Mouse (Mus musculus) forebrain, embryonic 15.5 days (tissue): ENCODE measurements around the gene Fuca2. TPM values are rescaled to one million over a fixed set of nuclear protein-coding genes. Genes with fewer than 3 reads are reported as not detected.

Experiments
- ATAC-seq: fragments of 200-750 bp; cut with Nextera tagmentation; replicated peaks from 2 replicates; pipeline ENCODE4 v1.8.0; 2017; ENCODE audit warnings: mild to moderate bottlenecking, moderate TSS enrichment, moderate library complexity
- H3K27ac ChIP-seq: fragments of 300-500 bp; sonication (generic); replicated peaks from 2 replicates; pipeline ENCODE4 v1.5.1; 2015; ENCODE audit warnings: mild to moderate bottlenecking, inconsistent platforms
- H3K27me3 ChIP-seq: fragments of 300-500 bp; sonication (generic); 2 replicates; pipeline ENCODE4 v1.6.1; 2015; ENCODE audit warnings: inconsistent platforms
- H3K36me3 ChIP-seq: fragments of 300-500 bp; sonication (generic); 2 replicates; pipeline ENCODE4 v1.6.1; 2015; ENCODE audit warnings: mild to moderate bottlenecking, inconsistent platforms
- H3K4me1 ChIP-seq: fragments of 300-500 bp; sonication (generic); 2 replicates; pipeline ENCODE4 v1.6.1; 2015; ENCODE audit warnings: inconsistent platforms
- H3K4me2 ChIP-seq: fragments of 300-500 bp; sonication (generic); replicated peaks from 2 replicates; pipeline ENCODE4 v1.6.1; 2015; ENCODE audit warnings: mild to moderate bottlenecking, inconsistent platforms
- H3K4me3 ChIP-seq: fragments of 300-500 bp; sonication (generic); 2 replicates; pipeline ENCODE4 v1.5.1; 2015; ENCODE audit warnings: mild to moderate bottlenecking, inconsistent platforms
- H3K9ac ChIP-seq: fragments of 300-500 bp; sonication (generic); replicated peaks from 2 replicates; pipeline ENCODE4 v1.6.1; 2015; ENCODE audit warnings: mild to moderate bottlenecking, inconsistent platforms
- H3K9me3 ChIP-seq: fragments of 300-500 bp; sonication (generic); 2 replicates; pipeline ENCODE4 v1.6.1; 2016; ENCODE audit warnings: inconsistent platforms
- WGBS: fragments of 180-500 bp; shearing (Covaris S2); methylation state at CpG from one replicate; pipeline ENCODE4 v1.1.7; 2015; ENCODE audit warnings: mixed read lengths; 5-methylcytosine and 5-hydroxymethylcytosine counted together
- polyA plus RNA-seq: library from polyadenylated mRNA; unstranded; fragments of >200 nt; fragmentation: Nextera tagmentation; extraction: Ambion mirVana; gene quantifications from 2 replicates; pipeline ENCODE4 v1.2.1, GENCODE M21; 2015

Fuca2 gene
- polyA plus RNA-seq, 1 experiment from 2014 or later: 21.8 TPM

DNA sequence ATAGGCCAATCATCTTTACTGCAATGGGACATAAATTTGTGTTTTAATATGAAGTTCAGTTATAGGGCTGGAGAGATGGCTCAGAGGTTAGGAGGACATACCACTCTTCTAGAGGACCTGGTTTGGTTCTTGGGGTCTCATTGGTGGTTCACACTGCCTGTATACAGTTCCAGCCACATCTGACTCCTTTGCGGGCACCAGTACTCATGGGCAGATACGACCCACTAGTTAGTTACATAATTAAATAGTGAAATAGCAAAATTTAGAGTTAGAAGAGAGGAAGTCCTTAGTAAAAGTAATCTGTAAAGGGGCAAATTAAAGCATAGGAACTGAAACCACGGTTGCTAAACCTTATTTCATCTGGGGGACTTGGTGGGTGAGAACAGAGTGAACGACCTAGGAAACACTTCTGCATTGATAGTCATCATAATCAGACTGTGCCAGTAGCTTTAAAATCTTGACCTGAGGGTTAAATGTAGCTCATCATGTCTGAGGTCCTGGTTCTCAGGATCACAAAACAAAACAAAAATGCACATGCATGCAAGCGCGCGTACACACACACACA lies 40.5 kb downstream of the Fuca2 start:
- Histone ChIP-seq H3K9ac (no peak overlapping the region), H3K9me3 (no peaks in the 10 kb centered on the region), H3K27me3 (no peaks in the 10 kb centered on the region), H3K4me1 (no peaks in the 10 kb centered on the region), H3K27ac (no peak overlapping the region), H3K36me3 (peaks cover 44% of the 10 kb centered on the region), H3K4me2 (no peak overlapping the region), H3K4me3 (no peak overlapping the region)
- no peak for ATAC-seq
- WGBS: 93% methylated on average over 7 of the region's 7 CpGs

DNA sequence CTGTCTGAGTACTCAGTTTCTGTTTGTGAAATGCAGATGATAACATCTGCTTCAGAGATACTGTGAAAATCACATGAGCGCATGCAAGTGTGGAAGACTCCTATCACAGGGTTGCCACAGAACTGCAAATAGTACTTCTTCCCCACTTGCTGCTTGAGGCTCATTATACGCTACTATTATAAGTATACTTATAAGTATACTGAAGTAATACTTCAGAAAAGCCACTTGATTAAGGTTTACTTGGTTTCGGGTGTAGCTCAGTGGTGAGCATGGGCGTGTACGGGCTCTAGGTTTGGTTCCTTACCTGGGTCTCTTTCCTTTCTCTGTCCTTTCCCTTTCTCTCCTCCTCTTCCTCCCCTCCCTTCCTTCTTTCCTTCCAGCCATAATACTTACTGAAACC lies 42.4 kb downstream of the Fuca2 start:
- H3K9me3 ChIP-seq: no peaks in the 10 kb centered on the region
- 94% methylated on average over 5 of the region's 5 CpGs for WGBS

DNA sequence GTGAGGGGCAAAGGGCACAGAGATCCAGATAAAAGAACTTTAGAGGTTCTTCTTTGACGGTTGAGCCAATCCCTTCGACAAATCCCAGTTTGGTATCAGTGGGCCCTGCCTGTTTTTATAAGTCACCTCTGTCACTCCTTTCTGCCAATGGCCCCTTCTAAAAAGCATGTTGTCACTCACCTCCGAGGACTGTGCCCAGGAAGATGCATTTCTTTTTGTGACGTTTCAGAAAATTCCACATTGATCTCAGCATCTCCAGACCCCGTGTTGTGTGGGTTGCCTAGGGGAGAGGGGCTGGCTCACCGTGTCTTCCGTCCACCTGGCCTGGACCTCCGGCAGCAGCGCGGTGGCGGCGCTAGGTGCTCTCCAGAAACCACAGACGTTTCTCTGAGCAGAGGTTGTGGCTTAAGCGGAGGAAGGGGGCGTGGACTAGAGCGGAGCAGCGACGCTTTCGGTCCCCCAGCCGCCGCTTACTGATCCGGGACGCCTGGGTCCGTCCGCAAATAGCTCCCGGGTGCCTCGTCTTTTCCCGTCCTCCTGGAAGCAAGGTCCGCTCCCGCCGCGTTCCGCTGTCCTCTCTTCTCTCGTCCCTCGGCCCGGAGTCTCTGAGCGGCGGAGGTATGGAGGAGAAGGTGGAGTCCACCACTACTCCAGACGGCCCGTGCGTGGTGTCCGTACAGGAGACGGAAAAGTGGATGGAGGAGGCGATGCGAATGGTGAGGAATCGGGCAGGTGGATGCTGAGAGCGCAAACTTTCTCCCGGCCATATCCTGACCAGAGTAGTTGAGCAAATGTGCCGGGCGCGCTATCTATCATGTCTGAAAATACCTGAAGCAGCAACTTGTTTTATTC lies 53.5 kb downstream of the Fuca2 start, which contains the start of the genes Adat2 and Pex3:
Gene Adat2, plus strand, starts transcription at position 249 of the 852 bp plus-strand sequence.
Gene Pex3, minus strand, starts transcription at position 497 of the 852 bp plus-strand sequence.
- H3K4me2 ChIP-seq: peak within 1 kb of the TSS; percentile 67
- no peaks in the 10 kb centered on the region for H3K27me3 ChIP-seq
- ATAC-seq: peak; percentile 96
- no peaks in the 10 kb centered on the region for H3K9me3 ChIP-seq
- H3K4me1 ChIP-seq: peaks cover 13% of the 10 kb centered on the region
- no peaks in the 10 kb centered on the region for H3K36me3 ChIP-seq
- H3K4me3 ChIP-seq: peak within 1 kb of the TSS; percentile 92
- WGBS: under 1% methylated on average over 51 of the region's 51 CpGs
- H3K9ac ChIP-seq: peak within 1 kb of the TSS; percentile 88
- H3K27ac ChIP-seq: peak within 1 kb of the TSS; percentile 78

More for the DNA sequence above, 42.4 kb downstream of the Fuca2 start:
- Histone ChIP-seq H3K4me2 (no peak overlapping the region), H3K4me1 (no peaks in the 10 kb centered on the region; the same call in 1 of the 2 replicates), H3K27ac (no peak overlapping the region), H3K9ac (no peak overlapping the region), H3K4me3 (no peak overlapping the region), H3K27me3 (no peaks in the 10 kb centered on the region), H3K36me3 (peaks cover 32% of the 10 kb centered on the region)
- no peak for ATAC-seq

DNA sequence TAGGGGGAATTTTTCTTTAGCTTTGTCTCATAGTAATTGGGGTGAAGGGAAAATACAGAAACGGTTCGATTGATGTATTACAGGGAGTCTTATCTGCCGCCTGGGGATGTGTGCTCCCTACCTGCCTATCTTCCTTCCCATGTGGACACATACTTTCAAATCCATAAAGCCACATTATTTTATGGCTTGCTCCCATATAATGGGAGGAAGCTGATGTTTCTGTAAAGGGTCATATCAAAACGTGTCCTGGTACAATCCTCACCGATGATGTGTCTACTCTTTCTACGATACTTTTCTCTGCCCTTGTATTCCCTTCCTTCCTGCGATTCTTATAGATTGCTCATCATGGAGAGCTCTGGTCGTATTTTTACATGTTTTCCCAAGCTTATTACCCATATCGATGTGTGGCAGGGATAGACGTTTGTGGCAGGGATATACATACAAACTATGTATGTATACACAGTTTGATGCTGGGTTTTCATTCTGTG lies 54.2 kb downstream of the Fuca2 start:
- no peaks in the 10 kb centered on the region for H3K36me3 ChIP-seq
- no peaks in the 10 kb centered on the region for H3K27me3 ChIP-seq
- peak overlapping the region; percentile 92 for H3K4me3 ChIP-seq
- H3K4me1 ChIP-seq: peaks cover 13% of the 10 kb centered on the region
- peak overlapping the region; percentile 67 for H3K4me2 ChIP-seq
- no peaks in the 10 kb centered on the region for H3K9me3 ChIP-seq
- peak; percentile 48 for ATAC-seq
- WGBS: 30% methylated on average over 10 of the region's 10 CpGs
- peak overlapping the region; percentile 88 for H3K9ac ChIP-seq
- H3K27ac ChIP-seq: no peak overlapping the region; the same call in 1 of the 2 replicates

DNA sequence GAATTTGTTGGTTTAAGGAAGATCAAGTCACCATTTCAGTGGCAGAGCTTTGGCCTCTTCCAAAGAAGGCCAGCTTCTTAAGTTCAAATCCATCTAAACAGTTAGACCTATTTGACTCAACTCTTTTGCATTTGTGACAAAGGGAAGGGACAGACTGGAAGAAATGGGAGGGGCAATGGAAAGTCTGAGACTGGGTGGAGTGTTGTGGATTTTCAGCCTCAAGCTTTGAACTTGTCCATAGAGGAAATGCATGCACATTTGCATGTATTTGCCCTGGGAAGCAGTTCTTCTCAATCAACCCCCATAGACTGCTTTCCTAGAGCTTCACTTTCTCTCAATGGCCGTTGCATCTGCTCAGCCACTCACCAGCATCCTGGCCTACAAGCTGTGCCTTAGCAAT lies 55.0 kb downstream of the Fuca2 start:
- no peak overlapping the region for H3K4me2 ChIP-seq
- no peaks in the 10 kb centered on the region for H3K36me3 ChIP-seq
- H3K27ac ChIP-seq: no peak overlapping the region
- peaks cover 13% of the 10 kb centered on the region for H3K4me1 ChIP-seq
- no peak overlapping the region for H3K9ac ChIP-seq
- H3K9me3 ChIP-seq: no peaks in the 10 kb centered on the region
- WGBS: 90% methylated on average over 1 of the region's 1 CpGs
- H3K4me3 ChIP-seq: no peak overlapping the region
- H3K27me3 ChIP-seq: no peaks in the 10 kb centered on the region
- no peak for ATAC-seq

DNA sequence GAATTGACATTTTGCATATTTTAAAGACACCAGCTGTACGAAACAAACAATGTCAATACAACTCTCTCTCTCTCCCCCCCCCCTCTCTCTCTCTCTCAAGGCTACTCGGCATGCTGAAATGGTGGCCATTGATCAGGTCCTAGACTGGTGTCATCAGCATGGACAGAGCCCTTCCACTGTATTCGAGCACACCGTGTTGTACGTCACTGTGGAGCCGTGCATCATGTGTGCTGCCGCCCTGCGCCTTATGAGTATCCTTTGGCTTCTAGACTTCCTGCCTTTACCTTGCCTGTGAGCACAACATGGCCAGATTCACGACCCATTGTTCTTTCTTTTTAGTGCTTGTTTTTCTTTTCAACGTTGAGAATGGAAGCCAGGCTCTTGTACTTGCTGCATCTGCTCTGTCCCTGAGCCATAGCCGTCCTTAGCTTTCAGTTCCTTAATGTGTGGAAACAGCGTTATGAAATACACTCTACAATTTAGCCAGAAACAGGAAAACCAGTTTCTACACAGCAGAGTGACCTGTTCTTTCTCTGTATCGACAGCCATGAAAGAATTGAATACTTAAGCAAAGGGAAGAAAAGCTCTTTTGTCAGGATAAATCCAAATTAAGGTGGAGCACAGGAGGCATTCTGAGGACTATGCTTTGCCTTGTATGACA lies 60.8 kb downstream of the Fuca2 start:
- Histone ChIP-seq H3K27ac (no peak overlapping the region), H3K9ac (no peak overlapping the region), H3K36me3 (0 out of 2 replicates have a peak, but pooled peaks cover 5% of the 10 kb centered on the region), H3K9me3 (no peaks in the 10 kb centered on the region), H3K4me3 (no peak overlapping the region), H3K27me3 (no peaks in the 10 kb centered on the region), H3K4me2 (no peak overlapping the region), H3K4me1 (peaks cover 6% of the 10 kb centered on the region)
- WGBS: 90% methylated on average over 13 of the region's 13 CpGs
- no peak for ATAC-seq

DNA sequence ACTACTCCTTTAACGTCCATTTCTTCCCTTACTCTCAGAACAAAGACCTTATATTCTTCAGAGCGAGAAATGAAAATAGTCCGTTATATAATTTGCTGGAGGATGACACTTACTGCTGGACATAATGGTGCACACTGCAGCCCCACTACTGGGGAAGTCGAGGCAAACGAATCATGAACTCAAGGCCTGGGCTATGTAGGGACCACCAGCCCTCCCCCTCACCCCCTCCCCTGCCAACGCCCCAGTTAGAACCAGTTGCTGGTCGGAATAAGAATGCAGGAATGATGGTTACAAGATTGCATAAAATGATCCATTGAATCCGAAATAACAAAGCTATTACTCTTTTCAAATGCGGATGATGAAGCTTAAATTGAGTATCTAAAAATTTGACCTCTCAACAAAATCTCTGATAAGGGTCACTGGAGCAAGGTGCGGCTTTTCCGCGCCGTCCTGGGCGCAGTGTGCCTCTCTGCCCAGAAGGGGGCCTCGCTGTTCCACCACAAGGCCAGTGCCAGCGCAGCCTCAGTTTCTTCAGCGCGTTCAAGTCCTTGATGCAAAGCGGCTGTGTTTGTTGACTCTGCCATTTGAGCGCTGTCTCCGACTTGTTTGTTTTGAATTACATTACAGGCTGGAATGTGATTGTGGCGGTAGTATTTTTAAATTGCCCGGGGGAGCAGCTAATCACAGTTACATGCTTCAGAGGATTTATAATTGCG lies 65.2 kb downstream of the Fuca2 start:
- peak overlapping the region; percentile 42 for H3K4me2 ChIP-seq
- peak; percentile 82 for ATAC-seq
- peak overlapping the region; percentile 20; the same call in 1 of the 2 replicates for H3K4me3 ChIP-seq
- H3K36me3 ChIP-seq: 0 out of 2 replicates have a peak, but pooled peaks cover 5% of the 10 kb centered on the region
- H3K27me3 ChIP-seq: no peaks in the 10 kb centered on the region
- H3K9me3 ChIP-seq: no peaks in the 10 kb centered on the region
- no peak overlapping the region for H3K9ac ChIP-seq
- H3K27ac ChIP-seq: no peak overlapping the region
- peaks cover 8% of the 10 kb centered on the region for H3K4me1 ChIP-seq
- 27% methylated on average over 24 of the region's 24 CpGs for WGBS

DNA sequence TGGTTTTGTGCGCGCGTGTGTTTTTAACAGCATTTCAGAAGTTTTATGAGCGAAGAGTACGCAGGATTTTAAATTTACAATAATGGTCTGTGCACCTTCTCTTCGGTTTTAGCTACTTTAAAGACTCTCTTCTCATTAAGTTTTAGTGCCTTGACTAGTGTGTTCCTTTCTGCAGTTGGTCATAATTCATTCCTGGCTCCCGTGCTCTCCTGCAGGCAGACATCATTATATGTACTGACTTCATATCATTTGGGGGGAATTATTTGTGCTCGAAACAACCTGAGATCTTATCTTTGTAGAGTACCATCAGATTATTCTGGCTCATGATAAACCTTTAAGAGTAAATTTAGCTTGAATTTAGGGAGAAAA lies 65.7 kb downstream of the Fuca2 start:
- Histone ChIP-seq H3K9ac (no peak overlapping the region), H3K36me3 (0 out of 2 replicates have a peak, but pooled peaks cover 5% of the 10 kb centered on the region), H3K4me2 (peak overlapping the region; percentile 42), H3K4me3 (peak overlapping the region; percentile 20; the same call in 1 of the 2 replicates), H3K27ac (no peak overlapping the region), H3K4me1 (peaks cover 13% of the 10 kb centered on the region), H3K9me3 (no peaks in the 10 kb centered on the region), H3K27me3 (no peaks in the 10 kb centered on the region)
- ATAC-seq: no peak
- 65% methylated on average over 8 of the region's 8 CpGs for WGBS

DNA sequence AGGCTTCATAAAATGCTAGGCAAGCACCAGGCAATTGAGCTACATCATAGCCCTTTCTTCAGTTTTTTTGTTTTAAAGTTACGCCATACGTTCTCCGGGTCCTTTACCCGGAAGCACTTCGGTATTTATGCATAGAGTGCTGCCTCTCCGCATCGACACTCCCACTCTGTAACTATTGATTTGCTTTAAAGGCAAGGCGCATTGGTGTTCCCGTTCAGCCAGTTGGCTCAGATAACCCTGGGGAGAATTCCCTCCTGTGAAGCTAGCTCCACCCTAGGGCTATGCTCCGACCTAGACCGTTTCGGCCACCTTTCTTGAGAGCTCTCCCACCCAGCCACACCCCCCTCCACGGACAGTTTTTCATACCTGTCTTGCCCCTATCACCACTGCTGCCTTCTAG lies 67.1 kb downstream of the Fuca2 start:
- no peak for ATAC-seq
- 76% methylated on average over 13 of the region's 13 CpGs for WGBS
- H3K27me3 ChIP-seq: no peaks in the 10 kb centered on the region

More for the DNA sequence above, 67.1 kb downstream of the Fuca2 start:
- H3K9ac ChIP-seq: no peak overlapping the region
- H3K4me3 ChIP-seq: no peak overlapping the region
- H3K9me3 ChIP-seq: no peaks in the 10 kb centered on the region
- 0 out of 2 replicates have a peak, but pooled peaks cover 3% of the 10 kb centered on the region for H3K36me3 ChIP-seq
- no peak overlapping the region for H3K4me2 ChIP-seq
- peaks cover 16% of the 10 kb centered on the region for H3K4me1 ChIP-seq
- H3K27ac ChIP-seq: no peak overlapping the region
